In genomic region chr11:89720847-89721246, GRCm38 (mm10) we compare ENCODE assay signal across 9 mouse cellular contexts. TPM values are rescaled to one million over a fixed set of nuclear protein-coding genes. Genes with fewer than 3 reads are reported as not detected.
DNase-seq lines count a peak whose midpoint lies in the region; ATAC-seq and TF ChIP-seq lines count a peak whose summit lies in the region.
"Had no signal": no experiment of that assay in that cellular context is flagged by ENCODE, and none has a peak within 500 bp of the region (broad histone marks: within the 10 kb centered on the region; RNA-seq: fewer than 3 reads in every experiment).

No protein-coding gene starts in this region.

- peak; percentile 88 for TF ChIP-seq CTCF in cortical plate, adult 2 months (IDR thresholded peaks at IDR 0.05; ENCODE audit: extremely low read depth, insufficient read depth, low read length)

- H3K4me3 ChIP-seq in cortical plate, adult 2 months (ENCODE audit: insufficient read depth, low read length), result no peak overlapping the region
- H3K4me3 ChIP-seq: neural tube, embryonic 12.5 days had no signal

- no peak for TF ChIP-seq POLR2A in cortical plate, adult 2 months (IDR thresholded peaks at IDR 0.05; ENCODE audit: extremely low read depth, insufficient read depth, low read length)

- no peaks in the 10 kb centered on the region for H3K4me1 ChIP-seq in cortical plate, adult 2 months (ENCODE audit: control insufficient read depth, insufficient read depth, low read length)
- H3K4me1 ChIP-seq: neural tube, embryonic 12.5 days had no signal

- peak; percentile 19 to 75 for DNase-seq in heart, adult 18-20 months
- DNase-seq in heart, postnatal 25 days (ENCODE audit: low spot score), result no peak
- DNase-seq in adipocyte (ENCODE audit: low spot score), result peak; percentile 51
- peak; percentile 77 to 85 for DNase-seq in layer of hippocampus, postnatal 25 days (ENCODE audit: extremely low spot score in 1 of 2, low spot score in 1 of 2)
- peak; percentile 86 for DNase-seq in testis, postnatal 10 days (ENCODE audit: low spot score)

- H3K27ac ChIP-seq in cortical plate, adult 2 months (ENCODE audit: insufficient read depth, low read length), result no peak overlapping the region
- H3K27ac ChIP-seq: neural tube, embryonic 12.5 days had no signal

- intact Hi-C loops in heart, postnatal 25 days (cut with DNase I), result loop anchor here (2.0 to 10.0 kb wide), 2 partner anchors 176 to 556 kb away; no protein-coding TSS in a partner anchor

- ATAC-seq in granulocyte monocyte progenitor cell, adult 5-6 weeks (replicated peaks; ENCODE audit: poor library complexity, severe bottlenecking), result peak; percentile 67
- ATAC-seq in megakaryocyte-erythroid progenitor cell, adult 5-6 weeks (replicated peaks; ENCODE audit: low FRiP score, low TSS enrichment, poor library complexity, severe bottlenecking), result peak; percentile 75

RNA-seq across cellular contexts. Expression of gene Ankfn1, which starts 56.6 kb away (rescaled TPM):
- under 1 TPM in 1 of 2 experiments, not detected in 1; 0.10 TPM for total RNA-seq in heart, adult 18-20 months (2021)
- not detected for total RNA-seq in heart, postnatal 25 days (2021)
- polyA plus RNA-seq in cortical plate, adult 2 months (2012; rRNA removed), result 2.5 and 4.5 TPM in 2 replicates
- not detected in 2 replicates for total RNA-seq in granulocyte monocyte progenitor cell, adult 5-6 weeks (2014; fragmentation: Nextera tagmentation)
- not detected in 2 replicates for total RNA-seq in granulocyte monocyte progenitor cell, adult 5-6 weeks (2017)
- total RNA-seq in layer of hippocampus, postnatal 25 days (2021), result 1 to 10 TPM; 1.1 to 2.4 TPM
- total RNA-seq in megakaryocyte-erythroid progenitor cell, adult 5-6 weeks (2014; fragmentation: Nextera tagmentation), result not detected in 2 replicates
- not detected in 2 replicates for total RNA-seq in megakaryocyte-erythroid progenitor cell, adult 5-6 weeks (2017)
